Comparison of ENCODE assay signal across 10 mouse cellular contexts in genomic region chr17:6743787-6744239, GRCm38 (mm10). TPM values are rescaled to one million over a fixed set of nuclear protein-coding genes. Genes with fewer than 3 reads are reported as not detected.
DNase-seq lines count a peak whose midpoint lies in the region; ATAC-seq lines count a peak whose summit lies in the region.
"Had no signal": no experiment of that assay in that cellular context is flagged by ENCODE, and none has a peak within 500 bp of the region (broad histone marks: within the 10 kb centered on the region; RNA-seq: fewer than 3 reads in every experiment).

No protein-coding gene starts in this region.

- ATAC-seq in heart, embryonic 13.5 days (ENCODE audit: extremely low read depth, insufficient number of reproducible peaks, low FRiP score, low TSS enrichment): no peak
- peak; percentile 20; the same call in 1 of the 2 replicates for ATAC-seq in limb, embryonic 13.5 days (ENCODE audit: low FRiP score, low read depth)
- no peak for ATAC-seq in forebrain, embryonic 13.5 days

- intact Hi-C loops in heart, postnatal 25 days (cut with DNase I): loop anchor here (5.0 kb wide), 1 partner anchor 38 kb away; the partner anchor contains the start of gene Ezr

- peaks cover 68% of the 10 kb centered on the region for H3K4me1 ChIP-seq in heart, embryonic 13.5 days
- H3K4me1 ChIP-seq in limb, embryonic 13.5 days: peaks cover 63% of the 10 kb centered on the region
- peaks cover 49% of the 10 kb centered on the region for H3K4me1 ChIP-seq in forebrain, embryonic 13.5 days

- 82% methylated on average over 11 of the region's 11 CpGs for whole genome bisulfite sequencing in heart, embryonic 13.5 days
- 15% methylated on average over 11 of the region's 11 CpGs for WGBS in limb, embryonic 13.5 days
- WGBS in forebrain, embryonic 13.5 days: 91% methylated on average over 11 of the region's 11 CpGs

- no peaks in the 10 kb centered on the region for H3K9me3 ChIP-seq in heart, embryonic 13.5 days
- H3K9me3 ChIP-seq in limb, embryonic 13.5 days: no peaks in the 10 kb centered on the region
- no peaks in the 10 kb centered on the region for H3K9me3 ChIP-seq in forebrain, embryonic 13.5 days (replicated peaks)

- no peaks in the 10 kb centered on the region for H3K27me3 ChIP-seq in heart, embryonic 13.5 days (replicated peaks)
- no peaks in the 10 kb centered on the region for H3K27me3 ChIP-seq in limb, embryonic 13.5 days
- H3K27me3 ChIP-seq in forebrain, embryonic 13.5 days: no peaks in the 10 kb centered on the region

- no peak for DNase-seq in heart, postnatal 25 days (ENCODE audit: low spot score)
- peak; percentile 33 for DNase-seq in testis, postnatal 10 days (ENCODE audit: low spot score)
- no peak for DNase-seq in testis, postnatal 14 days (ENCODE audit: low spot score)
- DNase-seq in thymus, postnatal 36 days: peak; percentile 78 to 83
- DNase-seq in layer of hippocampus, adult 9-11 months: no peak
- DNase-seq: cerebellum, adult 9-10 months had no signal

- H3K36me3 ChIP-seq in heart, embryonic 13.5 days: peaks cover 66% of the 10 kb centered on the region
- peaks cover 58% of the 10 kb centered on the region for H3K36me3 ChIP-seq in limb, embryonic 13.5 days
- peaks cover 81% of the 10 kb centered on the region for H3K36me3 ChIP-seq in forebrain, embryonic 13.5 days (ENCODE audit: poor library complexity, severe bottlenecking)

- H3K9ac ChIP-seq in heart, embryonic 13.5 days: no peak overlapping the region
- no peak overlapping the region for H3K9ac ChIP-seq in limb, embryonic 13.5 days
- no peak overlapping the region for H3K9ac ChIP-seq in forebrain, embryonic 13.5 days

- H3K4me3 ChIP-seq in heart, embryonic 13.5 days: no peak overlapping the region
- H3K4me3 ChIP-seq in limb, embryonic 13.5 days: no peak overlapping the region
- H3K4me3 ChIP-seq in forebrain, embryonic 13.5 days: no peak overlapping the region
- H3K4me3 ChIP-seq: heart, adult 2 months had no signal

- H3K27ac ChIP-seq in heart, embryonic 13.5 days (replicated peaks): peak overlapping the region; percentile 53
- no peak overlapping the region; the same call in 1 of the 2 replicates for H3K27ac ChIP-seq in limb, embryonic 13.5 days
- H3K27ac ChIP-seq in forebrain, embryonic 13.5 days: no peak overlapping the region
- H3K27ac ChIP-seq: heart, adult 2 months had no signal

- H3K4me2 ChIP-seq in heart, embryonic 13.5 days: no peak overlapping the region
- no peak overlapping the region for H3K4me2 ChIP-seq in limb, embryonic 13.5 days (replicated peaks)
- H3K4me2 ChIP-seq in forebrain, embryonic 13.5 days: no peak overlapping the region

RNA-seq across cellular contexts. Expression of gene Ezr, which starts 38.8 kb away (rescaled TPM):
- 103 and 105 TPM in 2 replicates for polyA plus RNA-seq in heart, embryonic 13.5 days (2015; fragmentation: Nextera tagmentation; extraction: Ambion mirVana)
- total RNA-seq in heart, postnatal 25 days (2021): 10 to 100 TPM; 39.3 to 43.6 TPM
- 47.5 and 51.9 TPM in 2 replicates for polyA plus RNA-seq in limb, embryonic 13.5 days (2015; fragmentation: Nextera tagmentation; extraction: Ambion mirVana)
- 113 and 117 TPM in 2 replicates for polyA plus RNA-seq in forebrain, embryonic 13.5 days (2015; fragmentation: Nextera tagmentation; extraction: Ambion mirVana)

Comparison
In these comparisons a context has a peak if more than half of its experiments do, and no peak if none do; other contexts are left out.
1. DNase-seq: peak in testis, postnatal 10 days (single experiment) and thymus, postnatal 36 days (2 of 2); none in heart, postnatal 25 days (single experiment), testis, postnatal 14 days (single experiment) and layer of hippocampus, adult 9-11 months (single experiment).